Mouse (Mus musculus) mature B cell (primary cell): ENCODE results near the gene Ube2e2.
"Not testable (repeated sequence)": the region's sequence is repeated elsewhere in the genome, so short reads cannot be mapped to it uniquely, and the experiment has no call there.

Experiments
- in situ Hi-C: fragments of 300-500 bp; cut with MboI; formaldehyde crosslinking; loops from 2 replicates; pipeline ENCODE4 v1.14.3; 2019

The Ube2e2 gene

DNA sequence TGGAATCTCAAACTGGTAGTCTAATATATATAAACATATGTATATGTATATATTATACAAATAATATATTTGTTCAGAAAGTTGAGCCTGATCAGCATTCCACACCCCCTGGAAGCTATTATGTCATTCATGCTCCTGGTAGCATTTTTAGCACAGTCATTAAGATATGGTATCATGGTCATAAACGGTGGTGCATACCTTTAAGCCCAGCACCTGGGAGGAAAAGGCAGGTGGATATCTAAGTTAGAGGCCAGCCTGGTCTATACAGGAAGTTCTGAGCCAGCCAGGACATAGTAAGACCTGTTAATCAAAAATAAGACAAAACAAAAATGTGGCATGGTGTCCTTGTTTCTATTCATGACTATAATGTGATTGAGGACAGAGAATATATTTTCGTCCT is 140.1 kb downstream of the Ube2e2 start:
- in situ Hi-C loops: no loop called here

GRCm38 (mm10) chr14:18731154-18731553 is 162.9 kb downstream of the Ube2e2 start:
- in situ Hi-C loops: no loop called here

DNA sequence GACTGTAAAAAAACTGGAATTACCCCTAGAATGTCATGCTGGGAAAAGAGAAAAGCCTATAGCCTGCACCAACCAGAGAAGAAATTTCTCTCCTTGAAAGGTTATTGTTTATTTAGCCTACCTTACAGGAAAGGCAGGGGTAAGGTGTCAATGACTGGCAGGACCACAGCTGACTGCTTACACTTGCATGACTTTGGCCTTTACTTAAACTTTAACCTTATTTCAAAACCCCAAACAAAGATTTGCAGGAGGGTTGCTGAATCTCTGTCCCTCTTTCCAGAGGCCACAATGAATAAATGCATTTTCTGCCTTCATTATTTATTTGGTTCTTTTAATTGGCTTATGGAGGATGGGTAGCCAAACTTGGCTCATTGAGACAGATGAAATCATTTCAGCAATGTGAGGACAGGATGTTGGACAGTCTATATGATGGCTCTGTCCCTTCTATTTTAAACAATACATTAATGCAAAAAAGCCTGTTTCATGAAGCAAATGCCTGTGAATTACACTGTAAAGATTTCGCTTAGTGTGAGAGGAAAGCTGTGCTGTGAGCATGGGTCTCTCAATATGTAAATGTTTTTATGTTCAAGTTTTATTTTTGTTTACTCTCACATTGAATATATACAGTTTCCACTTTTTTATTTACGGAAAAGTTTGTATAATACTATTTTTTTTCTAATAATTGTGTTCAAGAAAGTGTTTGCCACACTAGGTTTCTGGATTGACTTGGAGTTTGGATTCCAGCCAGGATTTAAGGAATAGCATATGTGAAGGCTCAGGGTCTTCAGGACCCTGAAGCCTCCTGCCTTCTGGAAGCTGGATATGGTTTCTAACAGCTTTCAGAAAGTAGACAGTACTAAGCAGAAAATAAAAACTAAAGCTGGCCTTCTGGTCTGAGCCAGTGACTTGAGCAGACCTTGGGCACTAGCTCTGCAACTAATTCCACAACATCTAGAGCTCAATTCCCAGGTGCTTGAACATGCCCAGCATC is 173.2 kb downstream of the Ube2e2 start:
- in situ Hi-C loops: no loop called here

DNA sequence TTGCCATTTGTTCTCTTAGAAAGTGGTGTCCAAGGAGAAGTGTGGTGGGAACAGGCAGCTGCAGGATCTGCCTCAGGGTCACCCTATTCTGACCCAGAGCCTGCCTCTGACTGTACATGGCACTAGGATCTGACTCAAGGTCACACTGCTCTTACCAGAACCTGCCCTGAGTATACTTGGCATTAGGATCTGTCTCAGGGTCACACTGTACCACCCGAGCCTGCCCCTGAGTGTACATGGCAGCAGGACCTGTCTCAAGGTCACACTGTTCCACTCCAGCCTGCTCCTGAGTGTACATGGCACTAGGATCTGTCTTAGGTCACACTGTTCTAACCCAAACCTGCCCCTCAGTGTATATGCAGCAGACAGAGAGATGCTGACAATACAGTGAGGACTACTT is 177.1 kb downstream of the Ube2e2 start:
- in situ Hi-C loops: no loop called here

GRCm38 (mm10) chr14:18715529-18715928 is 178.5 kb downstream of the Ube2e2 start:
- in situ Hi-C loops: no loop called here

- in situ Hi-C loops: no loop called here
These were observed 196.3 kb downstream of the Ube2e2 start for GRCm38 (mm10) chr14:18697662-18698225.

GRCm38 (mm10) chr14:18696418-18696817 is 197.6 kb downstream of the Ube2e2 start:
- in situ Hi-C loops: not testable (repeated sequence)

GRCm38 (mm10) chr14:18678121-18678836 is 215.8 kb downstream of the Ube2e2 start:
- in situ Hi-C loops: no loop called here

DNA sequence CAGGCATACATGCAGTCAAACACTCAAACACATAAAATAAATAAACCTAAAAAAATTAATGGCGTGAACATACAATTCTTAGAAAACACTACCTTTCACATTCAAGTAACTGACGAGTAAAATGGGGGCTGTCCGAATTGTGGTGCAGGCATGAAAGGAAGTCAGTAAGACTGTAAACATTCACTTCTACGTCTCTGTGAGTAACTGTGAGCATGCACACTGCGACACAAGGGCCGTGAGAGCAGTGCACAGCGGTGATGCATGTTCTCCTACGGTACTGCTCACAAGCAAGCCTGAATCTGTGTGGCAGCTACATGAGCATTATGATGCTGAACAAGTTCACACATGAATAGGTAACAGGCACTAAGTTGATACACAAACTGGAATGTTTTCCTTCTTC is 223.4 kb downstream of the Ube2e2 start:
- in situ Hi-C loops: no loop called here

DNA sequence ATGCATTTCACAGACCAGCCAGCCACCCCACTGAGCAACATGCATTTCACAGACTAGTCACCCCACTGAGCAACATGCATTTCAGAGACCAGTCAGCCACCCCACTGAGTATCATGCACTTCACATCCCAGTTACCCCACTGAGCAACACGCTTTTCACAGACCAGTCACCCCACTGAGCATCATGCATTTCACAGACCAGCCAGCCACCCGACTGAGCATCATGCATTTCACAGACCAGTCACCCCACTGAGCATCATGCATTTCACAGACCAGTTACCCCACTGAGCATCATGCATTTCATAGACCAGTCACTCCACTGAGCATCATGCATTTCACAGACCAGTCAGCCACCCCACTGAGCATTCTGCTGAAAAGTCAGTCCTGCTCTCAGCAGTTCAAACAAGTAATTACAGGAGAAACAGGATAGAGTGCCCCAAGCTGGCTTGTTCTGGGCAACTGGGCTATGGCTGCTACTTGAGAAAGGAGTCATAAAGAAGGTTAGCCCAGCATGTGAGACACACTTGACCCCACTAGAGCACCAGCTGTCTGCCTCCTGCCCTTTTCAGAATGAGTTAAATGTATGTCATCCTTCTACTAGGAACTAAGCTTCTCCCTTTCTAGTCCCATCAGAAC is 224.6 kb downstream of the Ube2e2 start:
- in situ Hi-C loops: no loop called here

- in situ Hi-C loops: not testable (repeated sequence)
These were observed 225.8 kb downstream of the Ube2e2 start for GRCm38 (mm10) chr14:18668309-18668708.

- in situ Hi-C loops: no loop called here
These were observed 226.3 kb downstream of the Ube2e2 start for GRCm38 (mm10) chr14:18667755-18668154.

DNA sequence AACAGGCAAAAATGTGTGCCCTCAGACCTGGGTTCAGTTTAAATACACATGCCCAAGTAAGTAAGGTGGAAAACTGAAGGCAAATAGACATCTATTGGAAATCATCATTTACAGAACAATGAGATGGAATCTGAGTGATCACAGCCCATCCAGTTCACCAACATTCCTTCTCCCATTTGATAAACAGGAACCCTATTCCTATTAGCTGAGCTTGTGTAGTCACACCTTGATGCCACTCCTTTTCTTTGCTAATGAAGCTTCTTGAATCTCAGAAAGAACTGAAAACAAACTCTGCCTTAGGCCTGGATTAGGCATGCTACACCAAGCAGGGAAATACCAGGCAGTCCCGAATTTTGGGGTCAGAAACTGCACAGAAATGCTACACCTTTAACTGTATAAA is 227.8 kb downstream of the Ube2e2 start:
- in situ Hi-C loops: no loop called here

DNA sequence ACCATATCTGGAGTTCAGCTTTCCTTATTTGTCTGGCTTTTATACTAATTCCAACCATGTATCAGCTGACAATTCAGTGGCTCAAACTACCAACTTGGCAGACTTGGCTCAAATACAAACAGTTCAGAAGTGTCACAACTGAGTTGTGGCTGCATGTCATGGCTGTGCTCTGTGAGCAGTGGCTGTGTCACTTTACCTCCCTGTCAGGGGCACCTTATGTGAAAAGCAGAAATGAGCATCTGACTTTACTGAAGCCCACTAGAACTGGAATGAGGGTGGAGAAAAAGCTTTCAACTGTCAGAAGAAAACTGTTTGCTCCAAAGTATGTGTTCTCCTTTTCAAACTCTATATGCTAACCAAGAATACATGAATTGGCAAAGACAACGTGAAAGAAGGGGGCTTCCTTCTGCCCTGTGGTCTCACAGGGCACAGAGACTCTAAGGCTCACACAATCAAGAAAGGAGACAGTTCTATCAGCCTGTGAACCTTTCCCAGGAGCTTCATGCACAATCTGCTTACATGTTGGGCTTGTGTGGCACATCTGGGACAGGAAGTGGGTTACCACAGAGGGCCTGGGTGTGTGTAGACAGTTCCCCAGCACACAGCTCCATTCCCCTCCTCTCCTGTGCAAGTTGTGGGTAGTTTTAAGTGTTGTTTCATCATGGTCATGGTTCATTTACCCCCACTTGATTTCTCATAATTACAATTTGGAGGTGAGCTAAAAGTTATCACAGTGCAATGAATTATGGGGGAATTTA is 228.6 kb downstream of the Ube2e2 start:
- in situ Hi-C loops: no loop called here

GRCm38 (mm10) chr14:18663666-18664065 is 230.4 kb downstream of the Ube2e2 start:
- in situ Hi-C loops: no loop called here

GRCm38 (mm10) chr14:18657777-18658753 is 236.0 kb downstream of the Ube2e2 start:
- in situ Hi-C loops: no loop called here

DNA sequence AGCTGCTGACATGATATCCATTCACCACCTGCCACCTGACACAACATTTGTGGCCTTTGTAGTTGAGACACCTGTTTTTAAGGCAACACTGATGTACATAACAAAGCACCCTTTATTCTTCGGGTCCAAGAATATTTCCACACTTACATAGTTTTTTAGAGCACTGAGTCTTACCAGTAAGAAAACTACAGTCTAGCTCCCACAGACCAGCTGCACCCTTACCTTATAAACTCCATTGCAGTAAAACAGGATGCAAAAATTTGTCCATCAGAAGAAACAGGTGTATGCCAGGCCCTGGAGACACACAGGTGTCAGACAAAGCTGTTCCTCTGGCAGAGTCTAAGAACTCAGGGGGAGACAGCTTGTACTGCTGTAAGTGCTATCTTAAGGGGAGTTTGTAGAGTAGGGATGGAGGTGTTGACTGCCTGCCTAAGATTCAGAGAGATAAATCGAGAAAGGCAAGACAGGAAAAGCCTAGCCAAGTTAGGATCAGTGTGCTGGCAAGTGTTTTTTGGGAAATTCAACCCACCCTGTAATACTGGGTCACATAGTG is 244.9 kb downstream of the Ube2e2 start:
- in situ Hi-C loops: no loop called here

DNA sequence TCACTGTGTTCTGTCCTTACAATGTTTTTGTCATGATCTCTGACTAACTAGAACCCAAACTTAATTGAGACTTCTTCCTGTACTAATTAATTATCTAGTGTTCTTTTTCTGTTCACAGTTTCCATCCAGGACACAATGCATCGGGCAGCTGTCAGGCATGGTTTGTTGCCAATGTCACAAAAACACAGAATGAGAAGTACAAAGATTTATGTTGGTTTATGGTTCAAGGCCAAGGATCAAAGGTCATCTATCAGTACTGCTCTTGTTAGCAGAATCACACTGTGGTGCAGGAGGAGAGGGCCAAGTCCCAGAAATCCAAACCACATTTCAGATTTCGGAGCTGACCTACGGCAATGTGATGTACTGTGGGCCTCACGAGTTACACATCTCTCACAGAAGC is 252.4 kb downstream of the Ube2e2 start:
- in situ Hi-C loops: no loop called here

DNA sequence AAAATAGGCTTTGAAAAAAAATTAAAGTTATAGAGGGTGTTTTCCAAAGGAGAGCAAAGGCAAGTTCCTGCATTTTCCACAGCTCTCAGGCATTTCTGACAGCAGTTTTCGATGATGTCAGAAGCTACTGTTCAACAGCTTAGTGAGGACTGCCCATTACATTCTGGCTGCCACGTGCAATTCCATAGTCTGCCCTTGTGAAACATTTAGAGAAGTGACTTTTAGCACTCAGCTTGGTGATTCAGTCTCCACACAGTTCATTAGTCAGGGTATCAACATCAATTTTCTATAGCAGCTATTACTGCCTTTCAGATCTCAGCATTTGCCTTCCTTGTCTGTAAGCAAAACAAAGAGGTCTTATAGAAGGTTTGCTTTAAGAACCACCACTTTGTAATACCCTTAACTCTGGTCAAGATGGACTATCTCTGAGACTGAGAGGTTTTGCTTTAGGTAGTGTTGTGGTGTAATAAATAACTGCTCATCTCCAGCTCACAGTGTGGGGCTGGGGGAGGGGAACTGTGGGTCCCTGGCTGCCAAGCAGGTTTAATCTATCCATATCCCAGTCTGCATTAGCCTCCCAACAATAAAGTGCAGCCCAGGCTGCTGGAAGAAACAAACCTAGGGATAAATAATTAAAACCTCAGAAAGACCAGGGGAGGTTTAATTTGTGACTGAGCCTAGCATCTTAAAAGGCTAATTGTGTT is 255.2 kb downstream of the Ube2e2 start:
- in situ Hi-C loops: no loop called here
